Mouse (Mus musculus): ENCODE data around the gene Snx19. TPM values are rescaled to one million over a fixed set of nuclear protein-coding genes. Genes with fewer than 3 reads are reported as not detected.

Snx19 gene
- polyA plus RNA-seq (2012; rRNA removed), result 11.7 and 14.4 TPM in 2 replicates

- peak within 1 kb of the TSS; percentile 69 for H3K4me3 ChIP-seq (replicated peaks; ENCODE audit: extremely low read depth, low read depth, low read length)
- WGBS, result 2% methylated on average over 53 of the region's 53 CpGs
- peak; percentile 94 for DNase-seq
- TF ChIP-seq POLR2A (IDR thresholded peaks at IDR 0.05; ENCODE audit: borderline replicate concordance, extremely low read depth, low read depth, low read length), result peak; percentile 50; the same call in 1 of the 2 replicates
- TF ChIP-seq CTCF (IDR thresholded peaks at IDR 0.05; ENCODE audit: insufficient read depth, low read length), result peak; percentile 86
- H3K4me1 ChIP-seq (ENCODE audit: control insufficient read depth, insufficient read depth, low read length), result peaks cover 9% of the 10 kb centered on the region
These were observed at the start of gene Snx19 for GRCm38 (mm10) chr9:30426882-30427632. Gene Snx19, plus strand, starts transcription at chr9:30427108.

GRCm38 (mm10) chr9:30400771-30401170 lies 26.1 kb upstream of the Snx19 start:
- H3K4me3 ChIP-seq (replicated peaks; ENCODE audit: extremely low read depth, low read depth, low read length), result no peak overlapping the region
- TF ChIP-seq POLR2A (IDR thresholded peaks at IDR 0.05; ENCODE audit: borderline replicate concordance, extremely low read depth, low read depth, low read length) (no peak), CTCF (IDR thresholded peaks at IDR 0.05; ENCODE audit: insufficient read depth, low read length) (no peak)
- H3K4me1 ChIP-seq (ENCODE audit: control insufficient read depth, insufficient read depth, low read length), result no peaks in the 10 kb centered on the region
- DNase-seq, result no peak
- WGBS, result 89% methylated on average over 1 of the region's 1 CpGs

- whole genome bisulfite sequencing, result 0% methylated on average over 1 of the region's 1 CpGs
- TF ChIP-seq CTCF (IDR thresholded peaks at IDR 0.05; ENCODE audit: insufficient read depth, low read length) (peak; percentile 88), POLR2A (IDR thresholded peaks at IDR 0.05; ENCODE audit: borderline replicate concordance, extremely low read depth, low read depth, low read length) (no peak)
- Histone ChIP-seq H3K4me3 (replicated peaks; ENCODE audit: extremely low read depth, low read depth, low read length) (no peak overlapping the region), H3K4me1 (ENCODE audit: control insufficient read depth, insufficient read depth, low read length) (0 out of 2 replicates have a peak, but pooled peaks cover 3% of the 10 kb centered on the region)
- DNase-seq, result no peak
These were observed 4.0 kb upstream of the Snx19 start for GRCm38 (mm10) chr9:30422940-30423339.

DNA sequence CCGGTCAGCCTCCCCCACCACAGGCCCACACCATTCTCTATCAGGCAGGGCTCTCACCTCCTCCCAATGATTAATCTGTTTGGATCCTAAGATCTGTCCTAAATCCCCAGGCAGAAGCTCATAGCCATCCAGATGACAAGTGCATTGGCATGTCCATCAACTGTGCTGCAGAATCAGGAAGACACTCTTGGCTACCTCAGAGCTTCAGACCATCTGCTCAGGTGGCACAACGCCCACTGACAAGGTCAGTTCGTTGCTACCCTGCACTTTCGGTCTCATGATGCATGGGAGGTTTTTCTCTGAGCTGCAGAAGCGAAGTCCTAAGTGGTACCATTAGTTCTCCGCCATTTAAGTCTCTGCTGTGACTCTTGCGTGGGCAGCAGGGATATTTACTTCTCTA lies 1.7 kb upstream of the Snx19 start:
- H3K4me3 ChIP-seq (replicated peaks; ENCODE audit: extremely low read depth, low read depth, low read length), result no peak overlapping the region
- peaks cover 9% of the 10 kb centered on the region for H3K4me1 ChIP-seq (ENCODE audit: control insufficient read depth, insufficient read depth, low read length)
- 88% methylated on average over 7 of the region's 7 CpGs for WGBS
- TF ChIP-seq CTCF (IDR thresholded peaks at IDR 0.05; ENCODE audit: insufficient read depth, low read length), result no peak
- TF ChIP-seq POLR2A (IDR thresholded peaks at IDR 0.05; ENCODE audit: borderline replicate concordance, extremely low read depth, low read depth, low read length), result no peak
- DNase-seq, result no peak

DNA sequence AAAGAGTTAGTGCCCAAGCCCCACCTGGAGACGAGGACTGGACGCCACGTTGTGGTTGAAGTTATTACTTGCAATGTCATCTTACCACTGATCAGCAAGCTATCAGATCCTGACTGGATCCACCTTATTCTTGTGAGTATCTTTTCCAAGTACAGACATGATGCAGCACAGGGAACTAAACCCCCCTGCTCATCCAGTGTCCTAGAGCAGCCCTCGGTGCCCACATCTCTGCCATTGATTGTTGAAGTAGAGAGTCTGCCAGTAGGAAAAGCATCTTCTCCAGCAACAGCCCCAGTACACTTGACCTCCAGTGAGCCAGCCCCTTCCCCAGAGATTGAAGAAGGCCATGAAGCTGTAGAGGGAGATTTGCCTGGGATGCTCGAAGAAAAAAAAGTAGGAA lies 1.3 kb downstream of the Snx19 start:
- Histone ChIP-seq H3K4me1 (ENCODE audit: control insufficient read depth, insufficient read depth, low read length) (peaks cover 9% of the 10 kb centered on the region), H3K4me3 (replicated peaks; ENCODE audit: extremely low read depth, low read depth, low read length) (no peak overlapping the region)
- TF ChIP-seq CTCF (IDR thresholded peaks at IDR 0.05; ENCODE audit: insufficient read depth, low read length) (no peak), POLR2A (IDR thresholded peaks at IDR 0.05; ENCODE audit: borderline replicate concordance, extremely low read depth, low read depth, low read length) (no peak)
- 90% methylated on average over 5 of the region's 5 CpGs for WGBS
- no peak for DNase-seq

- TF ChIP-seq CTCF (IDR thresholded peaks at IDR 0.05; ENCODE audit: insufficient read depth, low read length) (no peak), POLR2A (IDR thresholded peaks at IDR 0.05; ENCODE audit: borderline replicate concordance, extremely low read depth, low read depth, low read length) (no peak)
- 67% methylated on average over 5 of the region's 5 CpGs for WGBS
- Histone ChIP-seq H3K4me3 (replicated peaks; ENCODE audit: extremely low read depth, low read depth, low read length) (no peak overlapping the region), H3K4me1 (ENCODE audit: control insufficient read depth, insufficient read depth, low read length) (peaks cover 9% of the 10 kb centered on the region)
- DNase-seq, result no peak
These were observed 3.5 kb downstream of the Snx19 start for GRCm38 (mm10) chr9:30430447-30430846.

- 91% methylated on average over 11 of the region's 11 CpGs for WGBS
- TF ChIP-seq CTCF (IDR thresholded peaks at IDR 0.05; ENCODE audit: insufficient read depth, low read length), result no peak
- TF ChIP-seq POLR2A (IDR thresholded peaks at IDR 0.05; ENCODE audit: borderline replicate concordance, extremely low read depth, low read depth, low read length), result no peak
- Histone ChIP-seq H3K4me1 (ENCODE audit: control insufficient read depth, insufficient read depth, low read length) (peaks cover 9% of the 10 kb centered on the region), H3K4me3 (replicated peaks; ENCODE audit: extremely low read depth, low read depth, low read length) (no peak overlapping the region)
- DNase-seq, result no peak
These were observed 5.0 kb downstream of the Snx19 start for GRCm38 (mm10) chr9:30431909-30432308.

DNA sequence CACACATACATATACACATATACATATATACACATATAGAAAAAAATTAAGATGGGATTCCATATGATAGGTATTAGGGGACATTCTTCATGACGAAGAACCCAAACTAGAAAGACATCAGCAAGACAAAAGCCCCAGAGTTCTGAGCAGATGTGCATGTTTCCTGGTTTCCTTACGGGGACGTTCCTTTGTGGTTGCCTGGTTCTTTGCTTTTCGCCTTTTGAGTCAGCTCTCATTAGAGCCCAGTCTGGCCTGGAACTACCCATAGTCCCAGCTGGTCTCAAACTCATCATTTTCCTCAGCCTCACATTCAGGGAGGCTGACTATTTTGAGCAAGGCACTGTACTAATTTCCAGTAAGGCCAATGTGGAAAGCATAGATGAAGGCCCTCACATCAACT lies 7.0 kb downstream of the Snx19 start:
- Histone ChIP-seq H3K4me3 (replicated peaks; ENCODE audit: extremely low read depth, low read depth, low read length) (no peak overlapping the region), H3K4me1 (ENCODE audit: control insufficient read depth, insufficient read depth, low read length) (peaks cover 2% of the 10 kb centered on the region; the same call in 1 of the 2 replicates)
- WGBS, result 96% methylated on average over 4 of the region's 4 CpGs
- no peak for DNase-seq
- TF ChIP-seq CTCF (IDR thresholded peaks at IDR 0.05; ENCODE audit: insufficient read depth, low read length) (no peak), POLR2A (IDR thresholded peaks at IDR 0.05; ENCODE audit: borderline replicate concordance, extremely low read depth, low read depth, low read length) (no peak)

GRCm38 (mm10) chr9:30435902-30436585 lies 9.1 kb downstream of the Snx19 start:
- no peak for TF ChIP-seq CTCF (IDR thresholded peaks at IDR 0.05; ENCODE audit: insufficient read depth, low read length)
- no peak for TF ChIP-seq POLR2A (IDR thresholded peaks at IDR 0.05; ENCODE audit: borderline replicate concordance, extremely low read depth, low read depth, low read length)
- no peak overlapping the region for H3K4me3 ChIP-seq (replicated peaks; ENCODE audit: extremely low read depth, low read depth, low read length)
- 72% methylated on average over 8 of the region's 8 CpGs for WGBS
- H3K4me1 ChIP-seq (ENCODE audit: control insufficient read depth, insufficient read depth, low read length), result no peaks in the 10 kb centered on the region
- no peak for DNase-seq
